Mouse (Mus musculus) lung, adult 2 months (tissue): ENCODE measurements around the gene Rag1. TPM values are rescaled to one million over a fixed set of nuclear protein-coding genes. Genes with fewer than 3 reads are reported as not detected.

Source experiments
- DNase-seq: peaks from one replicate; pipeline ENCODE4 v3.0.0; 2022
- H3K4me1 ChIP-seq: fragments of 200-500 bp; 2 replicates; pipeline ENCODE4 v1.6.1; 2011; ENCODE audit warnings: low read length; ENCODE audit not compliant: control insufficient read depth, insufficient read depth
- H3K4me3 ChIP-seq: fragments of 200-500 bp; replicated peaks from 2 replicates; pipeline ENCODE3; 2011; ENCODE audit warnings: low read depth, mild to moderate bottlenecking, control low read depth, low read length; ENCODE audit errors: extremely low read depth
- CTCF ChIP-seq: fragments of 200-500 bp; IDR thresholded peaks from 2 replicates; pipeline ENCODE4 v1.5.1; 2011; ENCODE audit warnings: mild to moderate bottlenecking, low read length, control low read depth; ENCODE audit not compliant: insufficient read depth
- POLR2A ChIP-seq: fragments of 200-500 bp; IDR thresholded peaks from 2 replicates; pipeline ENCODE4 v1.6.1; 2011; ENCODE audit warnings: low read depth, mild to moderate bottlenecking, control low read depth, low read length, borderline replicate concordance; ENCODE audit errors: extremely low read depth
- WGBS: fragments of 180-500 bp; shearing (Covaris S2); methylation state at CpG from one replicate; pipeline ENCODE4 v1.1.7; 2018; 5-methylcytosine and 5-hydroxymethylcytosine counted together
- polyA plus RNA-seq: library from polyadenylated mRNA; depleted of rRNA; stranded (reverse); fragments of >200 nt; gene quantifications from 2 replicates; pipeline ENCODE4 v1.2.3, GENCODE M21; 2012

The Rag1 gene
- polyA plus RNA-seq, 1 experiment = 0.02 TPM

DNA sequence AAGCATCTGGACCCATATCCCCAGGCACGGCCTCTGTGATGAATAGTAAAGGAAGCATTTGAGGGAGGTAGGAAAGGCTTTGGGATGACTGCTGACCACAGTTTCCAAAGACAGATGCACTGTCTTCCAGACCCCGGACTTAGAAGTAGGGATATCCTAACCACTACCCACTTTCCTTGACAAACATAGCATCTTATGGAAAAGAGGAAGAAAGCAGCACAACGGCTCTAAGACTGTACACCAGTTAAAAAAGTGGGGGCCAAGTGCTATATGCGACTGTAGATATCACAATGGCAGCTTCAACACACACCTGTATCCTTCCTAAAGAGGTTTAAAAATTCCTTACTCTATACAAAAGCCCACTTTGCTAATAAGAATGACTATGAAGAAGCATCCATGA lies 30.9 kb downstream of the Rag1 start:
- no peak for DNase-seq
- H3K4me3 ChIP-seq = no peak overlapping the region
- no peaks in the 10 kb centered on the region; the same call in 1 of the 2 replicates for H3K4me1 ChIP-seq
- no peak for TF ChIP-seq POLR2A
- no peak for TF ChIP-seq CTCF
- 79% methylated on average over 4 of the region's 4 CpGs for WGBS

DNA sequence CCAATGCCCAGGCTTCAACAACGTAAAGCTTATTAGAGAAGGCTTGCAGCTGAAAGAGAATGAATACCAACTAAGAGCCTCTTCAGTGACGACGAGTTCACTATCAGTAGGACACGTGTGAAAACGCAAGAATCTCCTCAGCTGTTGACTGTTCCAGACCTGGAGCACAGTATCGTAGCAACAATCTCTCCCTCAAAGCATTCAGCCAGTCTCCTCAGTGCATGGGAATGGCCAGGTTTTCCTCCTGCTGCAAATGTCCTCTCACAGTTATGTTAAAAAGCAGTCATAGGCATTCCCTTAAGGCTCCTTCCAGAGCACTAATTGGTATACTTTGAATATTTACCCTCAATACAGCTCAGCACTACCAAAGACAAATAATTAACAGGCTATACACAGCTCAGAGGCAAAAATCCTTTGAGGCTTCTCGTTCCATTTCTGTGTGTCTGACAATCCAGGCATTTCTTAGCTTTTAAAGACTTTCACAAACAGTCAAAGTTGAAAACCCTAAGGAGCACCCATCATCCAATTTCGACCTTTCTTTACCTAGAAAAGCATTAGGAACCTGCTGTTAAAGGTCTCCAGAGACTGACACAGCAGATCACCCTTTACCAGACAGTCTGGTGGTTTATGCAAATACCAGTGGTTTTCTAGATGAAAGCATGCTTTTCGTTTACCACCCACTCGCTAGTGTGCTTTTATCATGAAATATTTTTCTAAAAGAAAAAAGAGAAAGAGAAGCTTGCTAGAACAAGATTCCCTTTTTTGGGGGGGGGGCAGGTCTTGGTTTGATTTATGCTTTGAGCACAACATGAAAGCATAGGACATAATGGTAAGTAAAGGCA lies 33.6 kb downstream of the Rag1 start:
- WGBS = 73% methylated on average over 10 of the region's 10 CpGs
- Histone ChIP-seq H3K4me1 (no peaks in the 10 kb centered on the region; the same call in 1 of the 2 replicates), H3K4me3 (no peak overlapping the region)
- no peak for DNase-seq
- TF ChIP-seq CTCF (no peak), POLR2A (no peak)

DNA sequence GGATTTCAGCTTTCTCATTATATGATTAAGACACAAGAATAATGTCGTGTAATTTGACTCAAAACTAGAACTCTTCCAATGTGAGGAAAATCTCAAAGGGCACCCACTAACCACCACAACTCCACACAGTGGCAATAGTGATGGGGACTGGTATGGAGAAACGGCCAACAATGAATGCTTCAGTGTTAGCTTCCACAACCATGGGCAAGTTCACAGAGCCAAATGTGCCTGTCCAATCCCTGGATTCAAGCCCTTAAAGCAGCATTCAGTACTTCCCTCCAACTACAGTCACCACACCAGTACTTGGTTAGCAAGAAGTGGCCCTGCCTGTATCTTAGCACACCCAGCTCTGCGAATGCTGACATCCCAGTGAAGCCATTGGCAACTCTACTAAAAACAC lies 38.4 kb downstream of the Rag1 start:
- no peak overlapping the region for H3K4me3 ChIP-seq
- 95% methylated on average over 3 of the region's 3 CpGs for WGBS
- TF ChIP-seq CTCF (no peak), POLR2A (no peak)
- no peak for DNase-seq
- no peaks in the 10 kb centered on the region; the same call in 1 of the 2 replicates for H3K4me1 ChIP-seq

DNA sequence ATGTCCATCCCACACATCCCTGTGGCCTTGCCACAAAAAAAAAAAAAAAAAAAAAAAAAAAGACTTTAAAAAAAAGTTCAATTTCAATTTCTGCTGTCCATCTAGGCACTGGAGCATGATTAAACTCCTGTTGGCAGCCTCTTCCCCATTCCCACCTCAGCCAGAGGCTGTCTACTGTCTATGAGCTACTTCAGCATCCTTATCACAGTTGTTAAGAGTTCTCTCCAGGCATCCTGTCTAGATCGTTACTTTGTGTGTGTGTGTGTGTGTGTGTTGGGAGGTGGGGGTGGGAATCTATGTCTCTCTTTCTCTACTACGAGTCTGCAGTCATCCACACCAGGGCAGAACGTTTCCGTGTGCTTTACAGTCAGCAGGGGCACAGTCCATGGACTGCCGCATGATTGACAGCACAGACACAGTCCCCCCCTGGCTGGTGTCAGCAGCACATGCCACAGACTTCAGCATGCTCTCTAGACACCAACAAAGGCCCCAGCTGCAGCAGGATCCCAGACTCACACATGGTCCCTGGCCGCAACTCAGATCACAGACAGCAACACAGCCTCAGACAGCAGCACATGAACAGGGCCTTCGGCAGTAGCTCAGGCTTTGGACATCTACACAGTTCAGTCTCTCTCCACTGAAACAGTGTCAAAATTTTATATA lies 40.9 kb downstream of the Rag1 start:
- Histone ChIP-seq H3K4me3 (no peak overlapping the region), H3K4me1 (no peaks in the 10 kb centered on the region)
- 68% methylated on average over 7 of the region's 7 CpGs for WGBS
- TF ChIP-seq POLR2A = no peak
- no peak for TF ChIP-seq CTCF
- no peak for DNase-seq

DNA sequence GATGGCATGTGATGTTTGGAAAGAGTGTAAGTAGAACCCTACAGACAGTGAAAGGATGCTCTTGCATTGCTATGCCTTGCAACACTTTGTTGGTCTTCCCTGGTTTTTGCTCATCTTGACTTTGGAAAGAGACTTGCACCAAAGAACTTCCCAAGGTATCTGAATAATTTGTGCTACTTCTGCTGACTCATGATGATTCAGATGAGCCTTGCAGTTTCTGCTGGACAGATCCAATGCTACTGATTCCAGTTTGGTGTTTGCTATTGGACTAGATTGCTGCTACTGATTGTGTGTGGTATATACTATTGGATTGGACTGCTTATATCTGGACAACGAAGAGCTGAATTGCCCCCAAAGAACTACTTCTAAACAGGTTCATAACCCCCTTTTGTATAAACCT lies 46.2 kb downstream of the Rag1 start:
- no peak for DNase-seq
- Histone ChIP-seq H3K4me1 (0 out of 2 replicates have a peak, but pooled peaks cover 2% of the 10 kb centered on the region), H3K4me3 (no peak overlapping the region)
- 86% methylated on average over 1 of the region's 1 CpGs for WGBS
- TF ChIP-seq CTCF = no peak

DNA sequence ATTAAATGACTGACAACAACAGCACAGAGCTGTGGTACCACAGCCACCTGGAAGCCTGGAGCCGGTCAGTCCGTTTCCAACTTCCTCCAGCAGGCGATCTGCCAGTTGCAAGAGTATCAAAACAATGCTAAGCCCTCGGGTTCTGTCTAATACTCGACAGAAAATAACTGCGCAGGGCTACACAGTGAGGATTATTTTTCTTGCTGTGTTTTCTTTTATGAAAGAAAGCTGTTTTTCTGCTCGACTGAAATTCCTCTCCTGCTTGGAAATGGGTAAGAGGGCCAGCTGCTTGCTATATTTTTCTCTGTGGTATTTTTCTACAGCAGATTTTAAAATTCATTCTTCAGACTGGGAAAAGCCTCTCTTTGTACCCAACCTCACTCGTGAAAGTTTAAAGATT lies 48.6 kb downstream of the Rag1 start:
- no peak for DNase-seq
- H3K4me3 ChIP-seq = no peak overlapping the region
- 30% methylated on average over 8 of the region's 8 CpGs for WGBS
- 0 out of 2 replicates have a peak, but pooled peaks cover 2% of the 10 kb centered on the region for H3K4me1 ChIP-seq
- TF ChIP-seq CTCF = no peak
- TF ChIP-seq POLR2A = no peak

DNA sequence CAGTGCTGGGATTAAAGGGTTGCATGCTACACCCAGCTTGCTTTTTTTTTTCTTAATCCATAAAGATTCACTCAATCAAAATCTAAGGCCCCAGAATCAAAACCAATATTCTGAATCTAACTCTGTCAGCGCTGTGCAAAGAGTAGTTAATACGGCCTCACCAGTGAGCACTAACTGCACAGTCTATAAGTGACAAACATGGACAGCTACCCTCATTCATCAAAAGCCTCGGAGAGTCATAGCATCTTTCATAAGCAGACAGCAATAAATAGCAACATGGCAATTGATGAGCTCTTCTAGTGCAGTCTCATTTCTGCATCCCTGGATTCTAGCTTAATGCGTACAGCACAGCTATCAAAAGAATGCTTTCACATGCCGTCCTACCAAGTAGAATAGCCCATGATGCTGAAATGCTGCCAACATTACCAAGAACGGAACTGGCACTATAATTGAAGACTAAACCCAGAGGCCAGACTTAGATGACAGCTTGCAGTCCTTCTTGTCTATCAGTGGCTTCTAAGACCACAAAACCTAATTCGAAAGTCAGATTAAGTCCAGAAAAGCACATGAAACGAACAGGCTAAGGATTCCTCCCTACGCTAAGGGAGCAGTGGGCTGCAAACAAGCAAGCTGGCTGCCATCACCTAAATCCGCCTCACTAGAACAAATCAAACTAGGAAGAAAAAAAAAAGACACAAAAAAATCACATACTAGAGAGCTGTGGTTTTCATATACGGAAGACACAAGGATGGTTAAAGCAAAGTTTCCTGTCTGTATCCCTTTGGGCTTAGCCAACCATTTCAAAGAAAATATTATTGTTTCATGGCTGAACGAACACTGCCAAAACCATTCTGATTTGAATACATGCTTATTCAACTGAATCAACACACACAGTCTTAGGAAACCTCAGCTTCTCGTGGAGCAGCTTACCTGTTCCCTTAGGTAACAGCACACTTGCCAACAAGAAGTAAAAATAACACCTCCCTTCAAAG lies 50.8 kb downstream of the Rag1 start:
- no peak for DNase-seq
- 0 out of 2 replicates have a peak, but pooled peaks cover 2% of the 10 kb centered on the region for H3K4me1 ChIP-seq
- H3K4me3 ChIP-seq = no peak overlapping the region
- 77% methylated on average over 13 of the region's 13 CpGs for WGBS
- no peak for TF ChIP-seq CTCF
- TF ChIP-seq POLR2A = no peak

DNA sequence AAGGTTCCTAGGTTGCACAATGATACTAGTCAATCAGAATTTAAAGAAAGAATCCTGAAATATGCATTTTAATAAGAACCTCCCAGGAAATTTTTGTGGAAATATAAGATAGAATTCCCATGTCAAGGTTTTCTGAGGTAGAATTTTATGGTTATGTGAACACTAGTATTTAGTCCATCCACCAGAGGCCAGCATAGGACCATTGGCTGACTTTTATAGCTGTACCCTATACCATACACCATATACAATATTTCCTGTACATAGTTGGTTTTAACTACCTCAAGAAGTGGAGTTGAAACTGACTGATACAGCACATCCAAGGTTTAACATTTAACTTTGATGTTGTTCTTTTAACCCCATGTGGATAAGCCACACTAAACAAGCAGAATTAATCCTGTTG lies 52.1 kb downstream of the Rag1 start:
- H3K4me1 ChIP-seq = 0 out of 2 replicates have a peak, but pooled peaks cover 2% of the 10 kb centered on the region
- no peak for DNase-seq
- TF ChIP-seq CTCF (no peak), POLR2A (no peak)
- no peak overlapping the region for H3K4me3 ChIP-seq

DNA sequence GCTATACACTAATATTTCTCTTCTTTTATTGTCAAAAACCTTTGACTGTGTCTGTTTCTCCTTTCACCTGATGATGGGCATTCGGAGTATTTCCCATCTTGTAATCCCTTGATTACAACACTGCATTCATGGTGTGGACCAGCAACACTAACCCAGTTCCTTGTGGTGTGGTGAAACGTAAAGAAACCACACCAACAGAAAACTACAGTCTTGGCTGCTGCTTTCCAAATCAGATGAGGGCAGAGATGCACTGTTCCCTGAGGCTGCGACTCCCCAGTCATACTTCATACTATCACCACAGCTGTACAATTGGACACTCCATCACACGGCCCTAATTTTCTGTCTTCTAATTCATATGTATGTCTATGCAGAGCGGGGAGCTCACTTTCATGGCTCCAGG lies 54.6 kb downstream of the Rag1 start:
- no peak overlapping the region for H3K4me3 ChIP-seq
- DNase-seq = no peak
- 90% methylated on average over 5 of the region's 5 CpGs for WGBS
- TF ChIP-seq CTCF (no peak), POLR2A (no peak)
- H3K4me1 ChIP-seq = no peaks in the 10 kb centered on the region

DNA sequence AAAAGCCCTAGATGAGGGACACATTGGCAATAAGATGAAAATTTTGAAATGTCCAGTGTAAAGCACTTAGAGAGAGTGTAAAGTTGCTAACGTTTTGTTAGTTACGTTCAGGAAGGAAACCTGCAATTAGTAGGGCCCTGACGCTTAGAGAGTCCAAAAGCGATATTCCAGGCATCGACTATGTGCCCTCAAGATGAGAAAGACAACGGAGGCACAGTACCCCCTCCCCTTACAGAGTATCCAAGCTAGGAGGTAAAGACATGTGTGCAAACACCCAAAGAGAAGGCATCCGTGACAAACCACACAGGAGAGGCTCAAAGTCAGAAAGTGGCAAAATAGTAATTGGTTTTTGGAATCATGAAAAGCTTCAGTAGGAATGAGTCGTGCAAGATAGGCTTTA lies 56.4 kb downstream of the Rag1 start:
- no peak overlapping the region for H3K4me3 ChIP-seq
- WGBS = 67% methylated on average over 8 of the region's 8 CpGs
- DNase-seq = no peak
- no peak for TF ChIP-seq CTCF
- no peak for TF ChIP-seq POLR2A
- no peaks in the 10 kb centered on the region for H3K4me1 ChIP-seq
